Mouse (Mus musculus): ENCODE results near the gene Igsf8.
"Not testable (repeated sequence)": the region's sequence is repeated elsewhere in the genome, so short reads cannot be mapped to it uniquely, and the experiment has no call there.

Igsf8 gene

GRCm38 (mm10) chr1:172261477-172262078 is at the start of gene Igsf8:
TSS of gene Igsf8 (plus strand) at chr1:172261641.
- no peak for DNase-seq (ENCODE audit: low read depth)

- no peak for DNase-seq (ENCODE audit: low read depth)
Observed at GRCm38 (mm10) chr1:172212776-172213175, 48.7 kb upstream of the Igsf8 start.

- DNase-seq (ENCODE audit: low read depth): no peak
Observed at GRCm38 (mm10) chr1:172213771-172214170, 47.7 kb upstream of the Igsf8 start.

GRCm38 (mm10) chr1:172214748-172215147 is 46.7 kb upstream of the Igsf8 start:
- DNase-seq (ENCODE audit: low read depth): no peak

GRCm38 (mm10) chr1:172217148-172217547 is 44.3 kb upstream of the Igsf8 start:
- peak; percentile 75 for DNase-seq (ENCODE audit: low read depth)

GRCm38 (mm10) chr1:172218164-172218910 is 43.1 kb upstream of the Igsf8 start:
- no peak for DNase-seq (ENCODE audit: low read depth)

GRCm38 (mm10) chr1:172219451-172220406 is 41.7 kb upstream of the Igsf8 start, which contains the start of gene Casq1:
TSS of gene Casq1 (minus strand) at chr1:172219868.
- no peak for DNase-seq (ENCODE audit: low read depth)

GRCm38 (mm10) chr1:172220414-172220813 is 41.0 kb upstream of the Igsf8 start:
- DNase-seq (ENCODE audit: low read depth): no peak

GRCm38 (mm10) chr1:172221297-172222063 is 40.0 kb upstream of the Igsf8 start:
- no peak for DNase-seq (ENCODE audit: low read depth)

- no peak for DNase-seq (ENCODE audit: low read depth)
Observed at GRCm38 (mm10) chr1:172228209-172228608, 33.2 kb upstream of the Igsf8 start.

- DNase-seq (ENCODE audit: low read depth): no peak
Observed at GRCm38 (mm10) chr1:172229215-172229614, 32.2 kb upstream of the Igsf8 start.

GRCm38 (mm10) chr1:172240945-172241708 is 20.3 kb upstream of the Igsf8 start:
- DNase-seq (ENCODE audit: low read depth): no peak

- no peak for DNase-seq (ENCODE audit: low read depth)
Observed at GRCm38 (mm10) chr1:172242401-172242800, 19.0 kb upstream of the Igsf8 start.

- DNase-seq (ENCODE audit: low read depth): no peak
Observed at GRCm38 (mm10) chr1:172243547-172244205, 17.8 kb upstream of the Igsf8 start.

GRCm38 (mm10) chr1:172244645-172245044 is 16.8 kb upstream of the Igsf8 start:
- not testable (repeated sequence) for DNase-seq (ENCODE audit: low read depth)

- no peak for DNase-seq (ENCODE audit: low read depth)
Observed at GRCm38 (mm10) chr1:172247216-172247615, 14.2 kb upstream of the Igsf8 start.

- DNase-seq (ENCODE audit: low read depth): no peak
Observed at GRCm38 (mm10) chr1:172247679-172248078, 13.8 kb upstream of the Igsf8 start.

- no peak for DNase-seq (ENCODE audit: low read depth)
Observed at GRCm38 (mm10) chr1:172258314-172258713, 3.1 kb upstream of the Igsf8 start, which contains the start of gene Atp1a4. TSS of gene Atp1a4 (minus strand) at chr1:172258414.

GRCm38 (mm10) chr1:172271208-172271607 is 9.8 kb downstream of the Igsf8 start:
- no peak for DNase-seq (ENCODE audit: low read depth)

- DNase-seq (ENCODE audit: low read depth): no peak
Observed at GRCm38 (mm10) chr1:172271765-172272164, 10.3 kb downstream of the Igsf8 start.

Measured in c-Kit-positive CD71-positive TER-119-negative erythroid progenitor cells, embryonic 14.5 days (primary cell).